Mouse (Mus musculus) erythroblast, embryonic 14.5 days (primary cell): ENCODE data around the gene Chmp1a.

Experiments used
- GATA1 ChIP-seq: IDR thresholded peaks from 2 replicates; pipeline ENCODE4 v1.6.1; 2012; ENCODE audit warnings: low read length, inconsistent platforms, mixed read lengths
- TAL1 ChIP-seq: IDR thresholded peaks from 3 replicates; pipeline ENCODE4 v1.6.1; 2012; ENCODE audit warnings: low read length, inconsistent platforms, mixed read lengths

DNA sequence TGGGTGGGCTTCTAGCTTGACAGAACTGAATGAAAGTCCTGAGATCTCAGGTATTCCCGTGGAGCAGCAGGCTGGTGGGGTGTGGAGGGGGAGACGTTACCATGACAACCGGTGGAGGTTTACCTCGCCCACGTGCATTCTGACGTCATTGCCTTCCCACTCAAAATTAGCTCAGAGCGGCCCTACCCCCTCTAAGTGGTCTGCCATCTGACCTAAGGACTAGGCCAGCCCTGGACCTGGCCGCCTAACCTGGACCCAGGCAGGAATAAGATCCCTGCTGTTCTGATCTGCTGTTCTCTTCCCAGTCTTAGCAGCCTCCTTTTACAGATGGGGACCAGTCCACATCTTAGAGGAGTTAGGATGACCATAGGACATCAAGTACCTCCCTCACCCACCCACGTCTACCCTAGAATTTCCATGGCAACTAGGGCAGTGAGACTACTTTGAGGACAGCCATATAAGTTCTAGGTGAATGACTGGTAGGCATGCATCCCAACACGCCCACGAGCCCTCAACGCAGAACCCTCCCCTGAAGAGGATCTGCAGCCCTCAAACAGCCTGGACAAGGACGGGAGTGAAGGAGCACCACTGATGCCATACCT, 22.5 kb upstream of the Chmp1a start:
- TF ChIP-seq GATA1 (no peak), TAL1 (no peak)
